Mouse (Mus musculus) Muller cell, postnatal 12 days (primary cell): ENCODE results near the gene Sergef.
A peak's percentile ranks its signal among the peaks of the same experiment; 100 is the strongest.

Experiments
- DNase-seq: peaks from one replicate; pipeline ENCODE4 v3.0.0-alpha.2; 2015; ENCODE audit errors: inconsistent ontology term

Gene Sergef

DNA sequence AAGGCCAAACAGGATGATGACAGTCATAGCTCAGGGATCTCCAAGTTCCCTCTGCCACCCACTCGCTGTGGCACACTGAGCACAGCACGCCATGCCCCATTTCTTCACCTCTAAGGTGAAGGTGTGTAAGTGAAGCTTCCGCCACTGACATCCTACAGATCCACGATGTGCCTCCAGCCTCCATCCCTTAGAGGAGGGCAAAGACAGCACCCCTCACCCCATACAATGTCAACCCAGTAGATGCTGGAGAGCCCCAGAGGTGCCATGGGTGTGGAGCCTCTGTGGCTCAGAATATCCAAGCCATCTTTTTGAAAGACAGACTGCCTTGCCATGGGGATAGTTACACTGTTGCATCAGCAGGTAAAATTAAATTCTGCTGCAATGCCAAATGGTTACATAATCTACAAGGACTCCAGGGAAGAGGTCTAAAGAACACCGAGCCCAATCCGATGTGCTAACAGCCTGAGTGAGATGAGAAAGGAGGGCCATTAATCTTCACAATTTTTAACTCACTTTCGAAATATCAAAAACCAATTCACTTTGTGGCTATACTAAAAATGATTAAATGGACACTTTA is 23.1 kb downstream of the Sergef start:
- no peak for DNase-seq

DNA sequence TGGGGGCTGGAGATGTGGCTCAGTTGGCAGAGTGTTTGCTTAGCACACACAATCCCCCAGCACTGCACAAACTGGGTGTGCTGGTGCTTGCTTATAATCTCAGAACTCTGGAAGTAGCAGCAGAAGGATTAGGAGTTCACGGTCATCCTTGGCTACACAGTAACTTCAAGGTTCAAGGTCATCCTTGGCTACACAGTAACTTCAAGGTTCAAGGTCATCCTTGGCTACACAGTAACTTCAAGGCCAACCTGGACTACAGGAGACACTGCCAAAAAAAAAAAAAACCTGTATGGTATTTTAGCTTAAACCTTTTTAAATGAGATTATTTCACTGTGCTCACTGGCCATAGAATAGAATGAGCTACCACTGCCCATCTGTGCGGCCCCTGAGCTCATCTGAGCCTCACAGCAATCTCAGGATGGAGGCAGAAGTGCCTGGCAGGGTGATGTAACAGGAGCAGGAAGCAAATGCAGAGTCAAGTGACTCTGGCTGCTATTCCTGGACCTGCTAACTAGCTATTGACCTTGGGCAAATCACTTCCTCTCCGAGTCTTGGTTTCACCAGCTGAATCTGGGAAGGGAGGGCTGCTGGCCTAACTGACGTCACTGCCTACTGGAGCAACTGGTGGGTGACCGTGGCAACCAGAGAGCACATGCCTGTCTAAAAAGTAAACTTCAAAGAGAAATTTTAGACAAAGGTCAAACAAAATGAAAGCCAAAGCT is 24.2 kb downstream of the Sergef start:
- DNase-seq: no peak

DNA sequence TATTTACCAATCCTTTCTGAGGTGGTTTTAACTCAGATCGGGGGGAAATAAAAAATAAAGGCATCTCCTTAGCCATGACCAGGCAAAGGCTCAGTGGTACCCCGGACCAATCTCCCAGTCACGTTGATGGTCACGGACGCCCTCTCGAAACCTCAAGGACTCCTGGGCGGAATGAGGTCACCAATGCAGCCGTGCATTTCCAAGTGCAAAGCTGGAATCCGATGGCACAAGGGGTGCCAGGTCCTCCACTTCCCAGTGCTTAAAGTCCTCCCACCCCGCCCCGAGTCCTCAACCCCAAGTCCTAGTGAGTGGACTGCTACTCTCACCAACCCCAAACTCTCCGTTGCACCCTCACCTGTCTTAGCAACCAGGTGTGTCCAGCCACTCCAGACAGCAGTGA is 25.3 kb downstream of the Sergef start:
- DNase-seq: no peak

DNA sequence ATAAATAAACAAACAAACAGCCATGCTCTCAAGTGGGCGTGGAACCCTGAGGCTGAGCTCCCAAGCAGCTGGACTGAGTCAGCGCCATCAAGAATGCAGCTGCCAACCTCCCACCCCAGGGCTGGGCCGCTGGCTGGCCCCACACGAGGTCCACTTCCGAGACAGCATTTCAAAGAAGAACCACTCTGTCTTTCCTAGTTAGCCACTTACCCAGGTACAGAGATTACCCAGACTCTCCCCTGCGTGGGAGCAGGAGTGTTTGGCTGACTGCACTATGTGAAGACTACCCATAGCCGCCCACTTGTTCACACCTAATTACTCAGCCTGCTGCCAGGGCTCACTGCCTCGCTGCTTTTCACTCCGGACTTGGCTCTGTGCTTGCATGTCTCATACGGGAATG is 26.5 kb downstream of the Sergef start:
- no peak for DNase-seq

DNA sequence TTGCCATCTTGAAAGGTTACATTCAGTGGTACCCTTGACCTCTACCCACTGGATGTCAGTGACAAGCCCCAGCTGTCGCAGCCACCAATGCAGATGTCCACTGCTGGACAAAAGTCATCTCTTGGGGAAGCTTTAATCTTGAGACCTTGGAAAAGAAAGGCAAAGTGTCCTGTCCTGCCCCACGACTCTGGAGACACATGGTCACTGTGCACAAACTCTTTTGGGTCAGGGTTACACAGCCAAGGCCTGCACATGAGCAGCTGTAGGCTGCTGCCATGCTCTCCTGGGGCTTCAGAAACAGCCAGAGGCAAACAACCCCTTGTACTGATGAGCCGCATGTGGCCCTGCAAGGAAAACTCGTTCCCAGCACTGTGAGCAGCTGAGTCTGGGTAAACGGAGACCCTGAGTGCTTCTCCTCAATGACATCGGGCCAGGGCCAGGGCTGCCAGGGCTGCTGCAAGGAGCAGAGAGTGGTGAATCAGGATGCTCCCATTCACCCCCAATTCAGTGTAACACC is 27.1 kb downstream of the Sergef start:
- no peak for DNase-seq

DNA sequence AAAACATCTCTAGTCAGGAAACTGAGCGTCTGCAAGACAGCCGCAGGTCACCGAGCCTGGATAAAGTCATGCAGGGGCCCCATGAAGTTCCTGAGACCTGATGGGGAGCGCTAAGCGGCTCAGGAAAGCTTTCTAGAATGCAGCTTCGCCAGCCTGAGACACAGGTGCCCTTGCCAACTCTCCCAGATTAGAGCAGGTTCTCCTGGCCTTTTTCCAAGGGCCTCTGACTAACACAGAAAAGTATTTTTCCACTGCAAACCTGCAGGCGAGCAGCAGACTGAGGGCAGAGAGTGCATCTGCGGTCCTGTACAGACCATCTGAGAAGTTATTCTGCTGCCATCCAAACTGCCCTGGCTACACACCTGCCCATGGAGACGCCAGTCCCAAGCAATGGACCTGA is 27.6 kb downstream of the Sergef start:
- peak; percentile 55 for DNase-seq

DNA sequence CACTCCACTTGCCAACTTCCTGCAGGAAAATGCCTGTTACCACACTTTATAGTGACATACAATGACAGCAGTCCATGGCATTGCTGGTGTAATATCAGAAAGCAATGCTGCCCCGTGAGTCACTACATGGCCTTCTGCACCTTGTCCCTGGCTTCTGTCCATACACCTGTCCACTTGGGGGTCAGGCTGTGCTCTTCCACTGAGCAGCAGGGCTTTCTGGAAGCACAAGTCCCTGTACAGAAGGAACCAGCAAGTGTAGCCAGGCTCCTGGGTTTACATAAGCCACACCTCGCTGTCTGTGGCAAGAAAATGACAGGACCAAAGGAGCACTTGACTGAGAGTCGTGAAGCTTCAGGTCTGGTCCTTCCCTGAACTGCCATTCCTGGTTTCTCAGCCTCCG is 30.3 kb downstream of the Sergef start:
- DNase-seq: no peak

DNA sequence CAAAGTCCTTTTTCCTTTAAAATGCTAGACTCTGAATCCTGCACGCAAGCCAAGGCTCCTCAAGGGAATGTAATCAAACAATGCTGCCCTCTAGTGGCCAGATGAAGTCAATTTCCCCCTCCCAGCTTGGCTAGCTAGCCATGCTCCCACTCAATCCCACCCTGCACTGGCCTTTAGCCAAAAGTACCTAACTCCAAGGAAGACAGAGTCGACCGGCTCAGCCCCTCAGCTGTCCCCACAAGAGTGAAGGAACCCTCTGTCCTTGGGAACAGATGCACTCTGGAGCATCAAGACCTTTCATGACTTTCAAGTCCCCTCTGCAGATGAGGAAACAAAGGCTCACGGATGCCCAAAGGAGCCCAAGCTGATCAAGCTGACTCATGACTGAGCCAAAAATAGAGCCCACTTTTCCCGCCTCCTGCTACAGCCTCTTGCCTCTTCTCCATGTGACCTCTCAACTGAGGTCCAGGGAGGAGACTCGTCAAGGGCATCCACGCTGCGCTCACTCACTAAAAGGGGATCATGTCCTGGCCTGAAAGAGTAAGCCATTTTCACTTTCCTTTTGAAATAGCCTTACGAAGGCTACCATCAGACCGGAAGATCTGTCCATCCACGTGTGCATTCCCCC is 32.1 kb downstream of the Sergef start:
- peak; percentile 45 for DNase-seq

DNA sequence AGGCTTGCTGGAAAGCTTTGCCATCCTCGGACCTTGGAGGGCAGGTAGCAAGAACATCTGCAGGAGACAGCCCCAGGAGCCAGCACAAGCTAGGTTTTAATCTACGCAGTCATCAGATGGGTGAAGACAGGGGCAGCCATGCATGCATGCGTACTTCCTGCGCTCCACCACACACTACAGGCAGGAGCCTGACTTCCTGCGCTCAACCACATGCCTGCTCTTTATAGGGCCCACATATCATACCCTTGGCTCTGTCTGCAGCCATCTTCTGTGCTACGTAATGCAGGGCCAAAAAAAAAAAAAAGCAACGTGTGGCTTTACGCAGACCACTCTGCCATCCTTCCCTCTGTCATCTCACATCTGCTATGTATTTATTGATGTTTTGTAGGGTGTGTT is 32.6 kb downstream of the Sergef start:
- peak; percentile 7 for DNase-seq

DNA sequence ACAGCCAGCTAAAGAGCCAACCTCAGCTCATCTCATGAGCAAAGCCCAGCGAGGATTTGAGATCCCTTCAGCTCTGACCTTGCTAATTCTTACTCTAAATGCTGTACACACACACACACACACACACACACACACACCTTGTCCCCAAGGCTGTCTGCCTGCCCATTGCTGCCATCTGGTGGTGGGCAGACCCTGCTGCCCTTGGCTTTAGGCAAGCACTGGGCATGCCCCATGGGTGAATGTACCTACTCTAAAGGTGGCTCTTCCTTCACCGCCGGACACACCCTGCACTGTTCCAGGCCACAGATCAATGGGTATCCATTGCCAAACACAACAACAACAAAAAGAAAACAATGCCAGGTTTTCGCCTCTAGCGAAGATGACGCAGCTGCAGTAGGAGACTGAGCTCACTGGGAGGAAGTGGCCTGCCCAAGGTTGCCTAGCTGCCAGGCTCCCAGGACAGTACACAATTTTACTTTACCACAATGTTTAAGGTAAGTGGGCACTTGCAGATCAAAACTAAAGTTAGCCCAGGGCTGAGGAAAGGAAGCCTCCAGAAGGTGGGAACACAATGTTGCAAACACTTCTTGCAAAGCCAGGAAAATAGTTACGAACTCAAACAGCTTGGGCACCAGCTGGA is 33.1 kb downstream of the Sergef start:
- DNase-seq: peak; percentile 67

DNA sequence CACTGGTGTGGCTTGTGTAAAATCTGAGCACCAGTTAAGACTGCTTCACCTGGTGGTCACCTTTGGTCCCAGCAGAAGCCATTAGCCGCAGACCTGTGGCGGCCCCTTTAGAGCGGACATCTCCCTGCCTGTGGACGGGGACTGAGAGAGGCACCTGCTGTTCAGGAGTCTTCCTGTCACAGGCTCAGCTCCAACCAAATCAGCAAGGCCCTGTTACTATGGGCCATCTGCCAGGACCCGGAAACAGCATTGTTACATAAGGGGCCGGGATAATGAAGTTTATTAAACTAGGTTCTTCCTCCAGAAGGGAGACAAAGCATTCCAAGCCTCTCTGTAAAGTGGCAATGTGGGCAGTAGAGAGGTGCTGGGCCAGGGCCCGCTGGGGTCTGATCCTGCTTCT is 36.6 kb downstream of the Sergef start:
- DNase-seq: peak; percentile 74

DNA sequence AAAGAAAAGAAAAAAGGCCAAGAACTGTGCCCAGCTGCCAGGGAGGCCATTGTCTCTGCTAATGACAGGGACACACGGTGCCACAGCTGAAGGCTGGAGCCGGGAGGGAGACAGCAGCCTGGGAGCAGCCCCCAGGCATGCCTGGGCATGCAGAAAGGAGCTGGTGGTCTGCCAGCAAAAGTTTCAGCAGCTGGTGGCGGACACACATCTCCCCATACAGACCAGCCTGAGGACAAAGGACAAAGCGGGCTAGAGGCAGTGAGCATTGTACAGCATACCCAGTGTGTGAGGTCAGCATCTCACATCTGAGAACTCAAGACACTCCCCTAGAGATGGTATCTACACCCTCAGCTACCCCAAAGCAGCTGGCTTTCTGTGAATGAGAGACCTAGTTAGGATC is 37.5 kb downstream of the Sergef start:
- peak; percentile 95 for DNase-seq

DNA sequence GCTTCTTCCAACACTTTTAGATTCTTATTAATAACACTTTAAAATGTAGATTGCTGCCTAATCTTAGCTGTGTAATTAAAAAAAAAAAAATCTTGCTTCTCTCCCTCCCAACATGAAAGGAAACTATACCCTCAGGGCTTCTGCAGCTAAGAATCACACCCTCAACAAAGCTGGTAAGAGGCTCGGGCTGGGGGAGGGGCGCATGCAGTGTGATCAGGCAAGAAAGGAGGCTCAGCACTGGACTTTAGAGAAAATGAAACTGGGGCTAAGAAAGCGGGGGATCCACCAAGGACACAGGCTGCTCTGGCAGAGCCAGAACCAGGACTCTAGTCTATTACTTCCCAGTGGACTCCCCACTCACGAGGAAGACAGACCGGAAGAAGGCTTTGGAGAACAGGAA is 38.5 kb downstream of the Sergef start:
- peak; percentile 30 for DNase-seq

DNA sequence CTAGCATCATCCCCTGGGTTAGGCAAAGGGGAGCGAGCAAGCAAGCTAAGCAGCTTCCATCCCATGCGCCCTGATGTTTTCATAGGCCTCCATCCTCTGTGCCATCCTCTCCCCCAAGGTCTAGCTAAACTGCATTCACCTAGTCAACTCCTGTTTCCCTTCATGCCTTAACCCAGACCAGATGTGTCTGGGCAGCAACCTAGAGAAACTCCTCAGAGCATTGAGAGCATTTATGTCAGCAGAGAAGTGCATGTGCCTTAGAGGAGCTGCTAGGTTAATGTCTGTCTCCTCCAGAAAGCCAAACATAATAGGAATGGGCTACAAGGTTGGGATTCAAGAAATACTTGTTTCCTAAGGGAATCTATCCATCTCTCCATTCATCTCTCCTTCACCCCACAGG is 42.6 kb downstream of the Sergef start:
- no peak for DNase-seq

DNA sequence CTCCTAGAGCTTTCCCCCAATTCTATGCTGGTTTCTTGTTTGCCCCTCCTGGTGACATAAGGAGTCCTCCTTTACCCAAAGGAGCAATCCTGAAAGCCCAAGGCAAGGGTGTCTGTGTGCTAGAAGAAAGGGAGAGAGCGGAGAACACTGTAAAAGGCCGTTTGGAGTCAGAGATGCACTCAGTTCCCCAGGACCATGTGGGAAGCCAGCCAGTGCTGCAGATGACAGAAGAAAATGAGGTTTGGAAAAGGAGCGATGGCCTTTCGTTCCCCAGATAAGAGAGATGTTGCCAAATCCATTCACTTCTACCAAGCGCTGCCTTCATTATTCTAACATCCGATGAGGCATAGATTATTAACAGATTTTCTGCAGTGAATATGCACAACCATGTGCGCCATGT is 48.1 kb downstream of the Sergef start:
- no peak for DNase-seq

DNA sequence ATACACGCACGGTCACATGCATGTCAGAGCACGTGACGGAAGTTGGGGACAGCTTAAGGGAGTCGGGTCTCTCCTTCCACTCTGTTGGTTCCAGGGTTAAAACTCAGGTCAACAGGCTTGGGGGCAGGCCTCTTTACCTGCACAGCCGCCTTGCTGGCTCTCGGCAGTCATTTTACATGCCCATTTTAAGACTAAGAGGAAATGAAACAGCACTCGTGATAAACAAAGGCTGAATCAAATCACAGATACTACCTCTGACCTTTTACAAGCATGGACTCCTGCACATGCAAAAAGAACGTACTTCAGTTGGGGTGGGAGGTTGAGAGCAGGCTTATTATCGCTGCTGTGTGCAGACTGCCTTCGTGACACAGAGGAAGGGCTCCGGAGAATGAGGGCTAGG is 50.4 kb downstream of the Sergef start:
- DNase-seq: no peak

DNA sequence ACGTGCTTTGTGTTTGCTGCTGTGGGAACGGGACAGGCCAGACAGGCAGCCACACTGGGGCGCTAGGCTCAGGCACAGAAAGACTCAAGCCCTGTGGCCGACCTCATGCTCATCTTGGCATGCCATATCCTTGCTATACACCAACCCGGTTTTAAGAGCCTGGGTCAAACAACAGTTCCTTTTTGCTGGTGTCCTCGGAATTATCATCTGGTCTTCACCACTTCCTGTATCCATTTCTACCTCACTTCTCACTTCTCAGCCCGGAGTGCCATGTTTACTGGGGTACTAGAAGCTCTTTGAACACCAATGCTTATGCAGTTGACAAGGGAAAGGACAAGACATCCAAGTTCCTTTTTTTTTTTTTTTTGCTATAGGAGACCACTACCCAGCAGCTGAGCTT is 51.6 kb downstream of the Sergef start:
- no peak for DNase-seq

DNA sequence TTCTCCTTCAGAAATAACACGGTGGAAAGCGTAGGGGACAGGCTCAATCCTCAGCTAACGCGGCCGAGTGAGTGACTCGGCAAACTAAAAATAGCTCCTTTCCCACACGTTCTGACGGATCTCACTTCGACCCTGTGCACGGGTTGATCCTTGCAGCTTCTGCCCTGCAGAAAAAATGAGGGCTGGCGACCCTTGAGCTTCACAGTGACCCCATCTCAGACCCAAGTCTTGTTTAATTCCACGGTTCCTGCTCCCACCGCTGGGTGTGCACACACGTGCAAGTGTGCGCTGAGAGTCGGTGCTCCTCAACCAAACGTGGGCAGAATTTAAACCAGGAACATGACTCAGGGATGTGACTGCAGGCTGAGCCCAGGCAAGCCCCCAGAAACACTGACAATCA is 52.1 kb downstream of the Sergef start:
- no peak for DNase-seq

DNA sequence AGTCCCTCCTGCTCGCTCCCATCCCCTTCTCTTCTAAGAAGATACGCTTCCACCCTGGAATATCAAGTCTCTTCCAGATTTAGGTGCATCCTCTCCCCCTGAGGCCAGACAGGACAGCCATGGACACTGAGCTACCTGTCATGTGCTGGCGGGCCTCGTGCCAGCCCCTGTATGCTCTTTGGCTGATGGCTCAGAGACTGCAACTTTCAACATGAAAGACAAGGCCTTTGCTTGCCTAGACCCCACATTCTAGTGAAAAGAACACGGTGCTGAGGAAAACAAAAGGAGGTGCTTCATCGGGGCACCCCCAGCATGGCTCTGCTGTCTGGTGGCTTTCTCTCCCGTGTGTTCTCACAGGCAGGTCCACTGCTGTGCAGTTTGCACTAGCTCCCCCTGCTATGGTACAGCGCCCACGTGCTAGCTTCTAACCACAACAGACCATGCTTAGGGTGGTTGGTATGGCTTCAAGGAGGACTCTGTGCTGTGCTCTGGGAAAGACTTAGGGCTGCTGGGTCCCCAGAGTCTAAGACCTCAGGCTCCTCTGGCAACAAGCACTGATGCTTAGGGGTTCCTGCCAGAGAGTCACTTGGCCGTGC is 52.9 kb downstream of the Sergef start:
- no peak for DNase-seq

DNA sequence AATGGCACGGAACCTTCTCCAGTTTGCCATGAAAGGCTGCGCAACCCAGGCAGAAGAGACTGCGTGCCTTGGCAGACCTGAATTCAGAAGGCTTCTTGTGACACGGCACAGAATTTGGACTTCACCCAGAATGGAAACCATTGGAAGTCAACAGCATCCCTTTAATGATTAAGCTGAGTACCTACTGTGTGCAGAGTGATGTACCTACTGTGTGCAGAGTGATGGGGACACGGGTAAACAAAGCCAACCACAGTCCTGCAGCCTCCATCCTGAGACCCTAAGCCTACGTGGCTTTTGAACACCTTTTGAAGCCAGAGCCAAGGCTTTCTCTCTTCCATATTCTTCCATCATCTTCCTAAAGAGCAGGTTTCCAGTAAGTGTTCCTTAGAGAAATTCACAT is 56.9 kb downstream of the Sergef start:
- DNase-seq: no peak

DNA sequence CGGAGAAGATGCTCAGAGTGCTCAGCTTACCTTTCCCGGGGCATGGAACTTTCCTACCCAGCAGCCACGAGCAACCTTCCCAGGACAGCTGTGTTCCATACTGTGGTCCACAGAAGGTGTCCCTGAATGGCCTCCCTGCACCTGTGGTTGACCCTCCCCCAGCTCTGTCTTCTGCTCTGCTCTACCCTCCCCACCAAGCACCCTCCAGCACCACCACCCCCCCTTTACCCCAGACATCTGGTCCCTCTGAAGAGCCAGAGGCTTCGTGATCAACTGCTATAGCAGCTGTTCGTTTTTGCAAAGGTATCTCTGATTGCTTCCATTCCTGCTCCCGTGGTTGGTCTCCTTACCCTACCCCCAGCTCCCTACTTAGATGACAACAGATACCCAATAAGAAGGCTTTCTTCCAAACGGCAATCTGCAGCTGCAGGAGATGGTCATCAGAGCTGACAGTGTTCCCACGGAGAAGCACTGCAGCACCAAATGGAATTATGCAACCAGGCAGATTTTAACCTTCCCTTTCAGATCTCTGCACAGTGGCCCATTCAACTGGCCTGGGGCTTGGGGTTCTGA is 58.2 kb downstream of the Sergef start:
- DNase-seq: no peak

DNA sequence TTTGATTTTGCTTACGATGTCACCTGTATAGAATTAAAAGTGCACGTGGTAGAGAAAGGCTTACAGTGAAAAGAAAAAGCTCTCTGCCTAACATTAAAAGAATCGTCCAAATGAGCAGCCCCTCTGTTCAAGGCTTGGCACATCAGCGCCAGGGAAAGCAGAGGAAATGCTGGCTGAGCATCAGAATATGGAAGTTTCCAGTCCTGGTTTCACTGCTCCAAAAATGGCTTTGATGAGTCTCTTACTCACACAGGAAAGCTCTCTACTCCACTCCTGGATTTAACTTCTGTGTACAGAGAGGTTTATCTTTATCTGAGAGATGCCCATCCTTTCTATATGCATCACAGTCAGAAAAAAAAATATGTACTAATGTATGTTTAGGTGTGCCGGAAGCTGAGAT is 61.5 kb downstream of the Sergef start:
- DNase-seq: no peak
